Mouse (Mus musculus): ENCODE measurements around the gene Mthfr.
"Not testable (repeated sequence)": the region's sequence is repeated elsewhere in the genome, so short reads cannot be mapped to it uniquely, and the experiment has no call there.

The Mthfr gene

GRCm38 (mm10) chr4:148040029-148040830, 1.4 kb downstream of the Mthfr start:
- DNase-seq (ENCODE audit: low spot score), result peak; percentile 15

GRCm38 (mm10) chr4:148040933-148041610, 2.2 kb downstream of the Mthfr start:
- peak; percentile 80 for DNase-seq (ENCODE audit: low spot score)

GRCm38 (mm10) chr4:148041611-148042191, 2.8 kb downstream of the Mthfr start:
- peak; percentile 37 for DNase-seq (ENCODE audit: low spot score)

- not testable (repeated sequence) for DNase-seq (ENCODE audit: low spot score)
Observed at GRCm38 (mm10) chr4:148043327-148043726, 4.5 kb downstream of the Mthfr start.

GRCm38 (mm10) chr4:148044113-148044512, 5.2 kb downstream of the Mthfr start:
- no peak for DNase-seq (ENCODE audit: low spot score)

- DNase-seq (ENCODE audit: low spot score), result no peak
Observed at GRCm38 (mm10) chr4:148046450-148047031, 7.7 kb downstream of the Mthfr start.

- not testable (repeated sequence) for DNase-seq (ENCODE audit: low spot score)
Observed at GRCm38 (mm10) chr4:148050396-148050914, 11.6 kb downstream of the Mthfr start.

GRCm38 (mm10) chr4:148051046-148051776, 12.3 kb downstream of the Mthfr start:
- no peak for DNase-seq (ENCODE audit: low spot score)

- no peak for DNase-seq (ENCODE audit: low spot score)
Observed at GRCm38 (mm10) chr4:148051886-148052285, 13.0 kb downstream of the Mthfr start.

GRCm38 (mm10) chr4:148052976-148053375, 14.1 kb downstream of the Mthfr start:
- no peak for DNase-seq (ENCODE audit: low spot score)

GRCm38 (mm10) chr4:148053417-148053920, 14.6 kb downstream of the Mthfr start:
- no peak for DNase-seq (ENCODE audit: low spot score)

GRCm38 (mm10) chr4:148054961-148055695, 16.3 kb downstream of the Mthfr start:
- DNase-seq (ENCODE audit: low spot score), result no peak

- no peak for DNase-seq (ENCODE audit: low spot score)
Observed at GRCm38 (mm10) chr4:148056246-148056645, 17.4 kb downstream of the Mthfr start.

GRCm38 (mm10) chr4:148056801-148057200, 17.9 kb downstream of the Mthfr start:
- DNase-seq (ENCODE audit: low spot score), result no peak

GRCm38 (mm10) chr4:148057661-148058209, 18.9 kb downstream of the Mthfr start:
- DNase-seq (ENCODE audit: low spot score), result no peak

- DNase-seq (ENCODE audit: low spot score), result no peak
Observed at GRCm38 (mm10) chr4:148058218-148058819, 19.4 kb downstream of the Mthfr start.

GRCm38 (mm10) chr4:148058993-148059392, 20.1 kb downstream of the Mthfr start:
- no peak for DNase-seq (ENCODE audit: low spot score)

- no peak for DNase-seq (ENCODE audit: low spot score)
Observed at GRCm38 (mm10) chr4:148060120-148061085, 21.5 kb downstream of the Mthfr start.

GRCm38 (mm10) chr4:148061086-148061480, 22.2 kb downstream of the Mthfr start:
- DNase-seq (ENCODE audit: low spot score), result no peak
